Mouse (Mus musculus) CD4-positive, CD25-positive, alpha-beta regulatory T cell (primary cell): ENCODE results near the gene Mettl21e. TPM values are rescaled to one million over a fixed set of nuclear protein-coding genes. Genes with fewer than 3 reads are reported as not detected.

Experiments used
- polyA plus RNA-seq: library from polyadenylated mRNA; unstranded; fragments of 100-300 nt; shearing (Covaris generic); gene quantifications from one replicate; pipeline ENCODE4 v1.2.1, GENCODE M21; 2017

The Mettl21e gene
- polyA plus RNA-seq = not detected

DNA sequence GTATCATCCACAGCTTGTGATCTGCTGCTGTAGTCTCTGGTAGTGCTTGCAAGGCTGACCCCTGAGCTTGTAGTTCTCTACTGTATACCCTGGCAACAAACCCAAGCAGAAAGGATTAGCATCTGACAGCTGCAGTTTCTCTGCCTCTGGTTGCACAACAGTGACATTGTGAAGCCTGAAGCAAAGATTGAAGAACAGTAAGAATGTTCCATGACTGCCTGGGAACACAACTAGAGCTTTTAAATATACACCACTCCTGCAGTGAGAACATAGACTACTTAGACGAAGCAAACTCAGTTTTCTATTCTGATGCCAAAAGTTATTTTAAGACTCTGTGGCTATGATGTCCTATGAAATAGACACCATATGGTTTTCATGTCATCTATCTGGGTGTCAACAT, at the start of gene Mettl21e:
Gene Mettl21e (minus strand): TSS at position 86 of the 400 bp plus-strand sequence.

Other genes starting within 250 kb of the Mettl21e start
- gene Mettl21c, start 198.9 kb downstream of the Mettl21e start, polyA plus RNA-seq = 0.13 TPM
- 0.29 TPM for gene Gm8251, start 157.0 kb downstream of the Mettl21e start, polyA plus RNA-seq
- 44.7 TPM for gene Tex30, start 116.5 kb downstream of the Mettl21e start, polyA plus RNA-seq
- gene Kdelc1, start 100.2 kb downstream of the Mettl21e start, polyA plus RNA-seq = 11.5 TPM
- gene Bivm, start 100.0 kb downstream of the Mettl21e start, polyA plus RNA-seq = 7.4 TPM
- 23.5 TPM for gene Ercc5, start 71.2 kb downstream of the Mettl21e start, polyA plus RNA-seq